Mouse (Mus musculus) embryonic facial prominence, embryonic 13.5 days (tissue): ENCODE results near the gene Krt71. TPM values are rescaled to one million over a fixed set of nuclear protein-coding genes. Genes with fewer than 3 reads are reported as not detected.

Experiments
- ATAC-seq: fragments of 200-750 bp; cut with Nextera tagmentation; 2 replicates; pipeline ENCODE4 v1.8.0; 2017; ENCODE audit warnings: low read depth; ENCODE audit not compliant: insufficient number of reproducible peaks, insufficient read depth, low FRiP score, low TSS enrichment
- H3K27ac ChIP-seq: fragments of 300-500 bp; sonication (generic); 2 replicates; pipeline ENCODE4 v1.5.1; 2015; ENCODE audit warnings: moderate library complexity, mild to moderate bottlenecking, inconsistent platforms
- H3K27me3 ChIP-seq: fragments of 300-500 bp; sonication (generic); 2 replicates; pipeline ENCODE4 v1.6.1; 2015; ENCODE audit warnings: mild to moderate bottlenecking, inconsistent platforms
- H3K36me3 ChIP-seq: fragments of 300-500 bp; sonication (generic); 2 replicates; pipeline ENCODE4 v1.6.1; 2015; ENCODE audit warnings: mild to moderate bottlenecking, inconsistent platforms
- H3K4me1 ChIP-seq: fragments of 300-500 bp; sonication (generic); 2 replicates; pipeline ENCODE4 v1.6.1; 2015; ENCODE audit warnings: inconsistent platforms
- H3K4me2 ChIP-seq: fragments of 300-500 bp; sonication (generic); 2 replicates; pipeline ENCODE4 v1.6.1; 2015; ENCODE audit warnings: moderate library complexity, mild to moderate bottlenecking, inconsistent platforms
- H3K4me3 ChIP-seq: fragments of 300-500 bp; sonication (generic); 2 replicates; pipeline ENCODE4 v1.5.1; 2015; ENCODE audit warnings: mild to moderate bottlenecking, inconsistent platforms
- H3K9ac ChIP-seq: fragments of 300-500 bp; sonication (generic); 2 replicates; pipeline ENCODE4 v1.6.1; 2015; ENCODE audit warnings: mild to moderate bottlenecking, inconsistent platforms
- H3K9me3 ChIP-seq: fragments of 300-500 bp; sonication (generic); 2 replicates; pipeline ENCODE4 v1.6.1; 2016; ENCODE audit warnings: inconsistent platforms
- WGBS: fragments of 180-500 bp; shearing (Covaris S2); methylation state at CpG from one replicate; pipeline ENCODE4 v1.1.7; 2015; ENCODE audit warnings: mixed read lengths; 5-methylcytosine and 5-hydroxymethylcytosine counted together
- polyA plus RNA-seq: library from polyadenylated mRNA; unstranded; fragments of >200 nt; fragmentation: Nextera tagmentation; extraction: Ambion mirVana; gene quantifications from 2 replicates; pipeline ENCODE4 v1.2.1, GENCODE M21; 2015

Gene Krt71
- polyA plus RNA-seq = 0.34 TPM in 1 of 2 replicates, not detected in the other

DNA sequence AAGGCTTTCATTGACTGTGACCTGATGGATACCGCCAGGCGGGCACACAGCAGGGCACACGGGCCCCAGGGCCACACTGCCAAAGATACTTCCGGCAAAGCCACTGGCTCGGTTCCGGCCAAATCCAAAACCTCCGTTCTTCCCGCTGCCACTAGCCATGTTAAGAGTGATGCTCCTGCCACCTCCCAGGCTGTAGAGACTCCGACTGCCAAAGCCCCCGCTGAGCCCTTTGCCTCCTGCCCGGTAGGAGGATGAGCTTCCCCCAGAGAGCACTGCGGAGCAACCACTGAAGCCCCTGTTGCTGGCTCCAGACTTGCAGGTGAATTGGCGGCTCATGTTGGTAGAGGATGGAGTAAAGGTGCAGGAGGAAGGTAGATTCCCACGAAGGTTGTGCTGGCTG is at the start of gene Krt71:
Gene Krt71 (minus strand): TSS at position 399 of the 400 bp plus-strand sequence.
- Histone ChIP-seq H3K27me3 (peaks cover 5% of the 10 kb centered on the region), H3K9me3 (no peaks in the 10 kb centered on the region), H3K36me3 (no peaks in the 10 kb centered on the region), H3K27ac (no peak within 1 kb of the TSS), H3K4me1 (no peaks in the 10 kb centered on the region), H3K4me2 (no peak within 1 kb of the TSS), H3K4me3 (no peak within 1 kb of the TSS), H3K9ac (no peak within 1 kb of the TSS)
- 53% methylated on average over 14 of the region's 14 CpGs for WGBS
- ATAC-seq = no peak

DNA sequence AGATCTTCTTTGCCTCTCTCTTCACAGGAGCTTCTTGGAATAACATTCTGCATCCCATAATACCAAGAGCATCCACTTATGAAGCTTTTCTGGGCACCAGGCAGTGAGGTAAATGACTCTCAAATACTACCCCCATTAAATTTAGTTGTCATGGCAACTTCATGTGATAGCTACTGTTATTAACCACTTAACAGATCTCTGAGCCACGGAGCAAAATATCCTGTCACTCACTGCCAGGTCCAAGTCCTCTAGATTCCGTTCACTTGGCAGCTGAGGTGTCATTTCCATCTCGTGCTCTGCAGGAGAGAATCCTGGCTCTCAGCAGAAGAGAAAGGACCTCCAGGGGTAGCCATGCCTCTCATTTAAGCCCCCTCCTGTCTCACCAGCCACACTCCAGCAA is 48.0 kb upstream of the Krt71 start:
- Histone ChIP-seq H3K36me3 (no peaks in the 10 kb centered on the region), H3K27me3 (peaks cover 3% of the 10 kb centered on the region), H3K27ac (no peak overlapping the region), H3K4me3 (no peak overlapping the region), H3K4me2 (no peak overlapping the region), H3K4me1 (no peaks in the 10 kb centered on the region), H3K9ac (no peak overlapping the region), H3K9me3 (no peaks in the 10 kb centered on the region)
- no peak for ATAC-seq
- 34% methylated on average over 3 of the region's 3 CpGs for WGBS

DNA sequence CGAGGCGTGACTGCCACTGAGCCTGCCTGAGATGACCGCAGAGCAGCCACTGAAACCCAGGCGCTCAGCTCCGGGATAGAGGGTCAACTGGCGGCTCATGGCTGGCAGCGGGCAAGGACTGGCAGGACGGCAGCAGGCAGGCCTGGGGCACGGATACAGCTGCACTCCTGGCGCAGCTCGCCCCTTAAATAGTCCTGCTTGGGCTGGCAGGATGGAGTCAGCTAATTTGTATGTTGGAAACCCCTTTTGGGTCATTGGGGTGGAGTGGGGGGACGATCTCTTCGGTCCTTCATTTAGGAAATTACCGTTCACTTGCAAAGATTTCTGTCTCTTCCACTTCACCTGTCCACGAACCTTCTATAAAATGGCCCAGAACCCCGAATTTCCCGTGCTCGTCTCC is 43.5 kb upstream of the Krt71 start, which contains the start of gene Krt72:
Gene Krt72 (minus strand): TSS at position 101 of the 400 bp plus-strand sequence.
- H3K4me1 ChIP-seq = no peaks in the 10 kb centered on the region
- ATAC-seq = no peak
- no peak within 1 kb of the TSS for H3K9ac ChIP-seq
- no peaks in the 10 kb centered on the region for H3K36me3 ChIP-seq
- no peak within 1 kb of the TSS for H3K4me3 ChIP-seq
- no peaks in the 10 kb centered on the region for H3K9me3 ChIP-seq
- no peak within 1 kb of the TSS for H3K27ac ChIP-seq
- H3K4me2 ChIP-seq = no peak within 1 kb of the TSS
- 90% methylated on average over 18 of the region's 18 CpGs for WGBS
- H3K27me3 ChIP-seq = no peaks in the 10 kb centered on the region

DNA sequence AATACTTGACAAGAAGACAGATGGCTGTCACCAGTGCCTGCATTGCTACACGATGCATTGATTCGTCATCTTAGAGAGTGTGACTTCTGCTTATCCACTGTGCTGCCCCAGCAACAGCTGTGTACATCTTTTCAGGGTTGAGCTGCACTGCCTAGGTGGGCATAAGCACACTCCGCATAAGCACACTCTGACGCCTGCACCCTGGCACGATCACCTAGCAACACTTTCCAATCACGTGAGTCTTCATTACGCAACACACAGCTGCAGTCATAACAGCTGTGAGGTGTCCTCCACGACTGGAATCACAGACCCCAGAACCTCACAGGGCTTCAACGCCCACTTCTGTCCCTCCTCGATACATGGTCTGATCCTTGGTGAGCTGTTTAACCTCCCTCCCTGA is 30.5 kb upstream of the Krt71 start:
- Histone ChIP-seq H3K36me3 (no peaks in the 10 kb centered on the region), H3K4me3 (no peak overlapping the region), H3K4me2 (no peak overlapping the region), H3K4me1 (peaks cover 5% of the 10 kb centered on the region; the same call in 1 of the 2 replicates), H3K27me3 (no peaks in the 10 kb centered on the region), H3K9me3 (no peaks in the 10 kb centered on the region), H3K27ac (no peak overlapping the region), H3K9ac (no peak overlapping the region)
- 85% methylated on average over 10 of the region's 10 CpGs for WGBS
- ATAC-seq = no peak

DNA sequence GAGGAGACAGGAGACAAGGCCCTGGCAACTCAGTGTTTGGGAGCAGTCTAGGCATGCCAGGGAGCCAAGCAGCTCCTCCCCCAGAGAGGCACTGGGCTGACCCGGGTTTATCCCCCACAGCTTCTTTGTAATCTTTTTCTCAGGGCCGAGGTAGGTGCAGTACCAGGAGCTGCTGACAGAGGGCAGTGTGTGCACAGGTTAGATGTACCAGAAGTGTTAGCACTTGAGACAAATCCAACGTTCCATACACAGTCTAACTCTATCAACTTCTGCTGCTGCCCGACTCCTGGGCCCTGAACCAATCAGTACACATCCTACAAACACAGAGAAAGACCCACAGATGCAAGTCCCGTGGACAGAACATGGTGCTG is 29.8 kb upstream of the Krt71 start:
- H3K4me2 ChIP-seq = no peak overlapping the region
- H3K4me3 ChIP-seq = no peak overlapping the region
- no peaks in the 10 kb centered on the region for H3K9me3 ChIP-seq
- H3K27ac ChIP-seq = peak overlapping the region; percentile 77; the same call in 1 of the 2 replicates
- WGBS = 5% methylated on average over 5 of the region's 5 CpGs
- no peaks in the 10 kb centered on the region for H3K27me3 ChIP-seq
- no peaks in the 10 kb centered on the region for H3K36me3 ChIP-seq
- peak; percentile 76; the same call in 1 of the 2 replicates for ATAC-seq
- peak overlapping the region; percentile 46; the same call in 1 of the 2 replicates for H3K9ac ChIP-seq
- peaks cover 5% of the 10 kb centered on the region; the same call in 1 of the 2 replicates for H3K4me1 ChIP-seq

DNA sequence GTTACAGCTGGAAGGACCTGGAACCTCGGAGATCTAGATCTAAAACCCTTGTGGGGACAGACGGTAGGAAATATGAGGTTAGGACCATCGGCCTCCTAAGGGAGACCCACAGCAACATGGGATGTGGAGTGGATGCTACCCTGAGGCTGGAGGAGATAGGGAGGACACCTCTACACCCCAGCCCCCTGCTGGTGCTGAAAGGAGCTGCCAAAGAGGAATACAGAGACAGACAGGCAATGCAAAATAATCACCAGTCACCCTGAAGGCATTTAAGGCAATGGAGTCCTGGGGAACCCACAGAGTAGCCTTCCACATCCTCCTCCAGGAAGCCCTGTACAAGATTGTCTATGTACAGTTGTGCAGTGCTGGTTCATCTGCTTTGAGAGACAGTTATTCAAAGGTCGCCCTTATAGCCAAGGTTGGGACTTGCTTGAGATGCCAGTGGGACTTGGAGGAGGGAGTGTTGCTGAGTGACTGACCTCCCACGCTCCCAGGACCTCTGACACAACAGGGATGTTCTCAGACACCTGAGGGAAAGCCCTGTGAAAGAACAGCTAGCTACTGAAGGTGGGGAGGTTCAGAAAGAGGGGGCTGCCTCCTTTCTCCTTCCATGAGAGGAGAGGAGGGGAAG is 29.3 kb upstream of the Krt71 start:
- Histone ChIP-seq H3K4me2 (no peak overlapping the region), H3K27ac (peak overlapping the region; percentile 77), H3K4me1 (peaks cover 5% of the 10 kb centered on the region; the same call in 1 of the 2 replicates), H3K9ac (peak overlapping the region; percentile 46; the same call in 1 of the 2 replicates), H3K9me3 (no peaks in the 10 kb centered on the region), H3K36me3 (no peaks in the 10 kb centered on the region), H3K4me3 (no peak overlapping the region), H3K27me3 (no peaks in the 10 kb centered on the region)
- WGBS = 64% methylated on average over 5 of the region's 5 CpGs
- no peak; the same call in 1 of the 2 replicates for ATAC-seq

DNA sequence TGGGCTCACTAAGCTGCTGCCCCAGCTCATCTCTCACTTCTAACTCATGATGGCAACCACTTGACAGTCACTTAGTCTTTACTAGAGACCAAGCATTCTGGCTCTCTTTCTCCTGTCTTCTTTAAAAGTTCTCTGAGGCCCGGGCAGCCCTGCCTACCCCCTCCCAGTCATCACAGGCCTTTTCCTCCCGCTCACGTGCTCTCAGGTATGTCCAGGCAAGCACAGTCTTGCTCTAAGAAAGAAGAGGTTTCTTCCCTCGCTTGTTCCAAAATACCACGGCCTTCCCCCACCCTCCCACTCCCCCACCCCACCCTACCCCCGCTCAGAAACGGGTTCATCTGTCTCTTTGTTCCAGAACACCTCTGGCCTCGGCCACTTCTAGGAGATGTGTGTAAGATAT is 27.3 kb upstream of the Krt71 start:
- Histone ChIP-seq H3K27ac (peak overlapping the region; percentile 77), H3K9me3 (no peaks in the 10 kb centered on the region), H3K4me2 (0 out of 2 replicates have a peak overlapping the region, but pooled peaks have one; percentile 5), H3K27me3 (no peaks in the 10 kb centered on the region), H3K4me1 (peaks cover 5% of the 10 kb centered on the region; the same call in 1 of the 2 replicates), H3K9ac (no peak overlapping the region), H3K36me3 (no peaks in the 10 kb centered on the region), H3K4me3 (no peak overlapping the region)
- ATAC-seq = no peak
- 50% methylated on average over 8 of the region's 8 CpGs for WGBS

DNA sequence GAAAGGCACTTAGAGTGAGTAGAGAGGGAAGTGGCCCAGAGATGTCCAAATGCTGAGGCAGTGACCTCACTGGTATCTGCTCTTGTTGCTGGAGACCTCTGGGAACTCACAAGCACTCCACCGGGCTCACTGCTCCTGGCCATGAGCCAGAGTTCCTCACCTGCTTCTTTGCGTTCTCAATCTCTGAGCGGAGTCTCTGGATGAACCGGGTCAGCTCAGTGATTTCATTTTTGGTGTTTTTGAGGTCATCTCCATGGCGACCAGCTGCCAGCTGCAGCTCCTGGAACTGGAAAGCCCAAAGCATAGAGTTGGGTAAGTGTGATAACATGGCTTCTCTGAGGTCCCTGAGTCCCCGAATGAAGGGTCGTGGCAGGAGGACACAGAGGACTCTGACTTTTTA is 5.1 kb downstream of the Krt71 start:
- Histone ChIP-seq H3K27ac (no peak overlapping the region), H3K9ac (no peak overlapping the region), H3K9me3 (no peaks in the 10 kb centered on the region), H3K4me1 (0 out of 2 replicates have a peak, but pooled peaks cover 6% of the 10 kb centered on the region), H3K4me3 (no peak overlapping the region), H3K4me2 (no peak overlapping the region), H3K27me3 (peaks cover 4% of the 10 kb centered on the region), H3K36me3 (no peaks in the 10 kb centered on the region)
- no peak for ATAC-seq
- 77% methylated on average over 7 of the region's 7 CpGs for whole genome bisulfite sequencing

DNA sequence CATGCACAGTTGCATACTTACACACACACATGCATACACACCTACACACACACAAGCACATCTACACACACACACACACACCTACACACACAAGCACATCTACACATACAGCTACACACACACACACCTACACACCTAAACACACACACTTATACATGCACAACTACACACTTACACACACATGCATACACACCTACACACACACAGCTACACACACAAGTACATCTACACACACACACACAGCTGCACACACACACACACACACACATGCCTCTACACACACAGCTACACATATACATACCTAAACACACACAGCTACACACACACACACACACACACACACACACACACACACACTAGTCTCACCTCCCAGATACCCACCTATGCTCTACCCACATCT is 12.3 kb downstream of the Krt71 start:
- no peak overlapping the region for H3K4me2 ChIP-seq
- H3K27me3 ChIP-seq = peaks cover 3% of the 10 kb centered on the region; the same call in 1 of the 2 replicates
- no peak overlapping the region for H3K27ac ChIP-seq
- no peaks in the 10 kb centered on the region for H3K36me3 ChIP-seq
- no peak overlapping the region for H3K4me3 ChIP-seq
- H3K4me1 ChIP-seq = 0 out of 2 replicates have a peak, but pooled peaks cover 6% of the 10 kb centered on the region
- H3K9ac ChIP-seq = no peak overlapping the region
- H3K9me3 ChIP-seq = no peaks in the 10 kb centered on the region
- no peak for ATAC-seq

DNA sequence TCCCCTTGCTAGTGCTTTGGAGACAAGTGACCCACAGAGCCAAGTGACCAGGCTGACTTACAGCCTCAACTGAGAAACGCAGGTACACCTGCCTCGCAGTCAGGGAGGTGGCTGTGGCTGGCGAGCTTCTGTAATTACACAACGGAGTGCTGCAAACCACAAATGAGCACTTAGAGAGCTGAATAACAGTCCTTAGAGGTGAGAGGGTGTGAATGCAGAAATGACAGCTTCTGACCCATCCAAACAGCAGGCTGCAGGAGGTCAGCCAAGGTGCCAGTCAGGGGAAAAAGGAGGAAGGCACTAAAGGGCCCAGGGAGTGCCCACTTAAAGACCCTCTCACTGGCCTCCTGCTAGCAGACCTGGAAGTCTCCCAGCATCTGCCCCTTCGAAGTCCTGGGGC is 18.2 kb downstream of the Krt71 start:
- no peak overlapping the region for H3K27ac ChIP-seq
- ATAC-seq = no peak
- H3K36me3 ChIP-seq = no peaks in the 10 kb centered on the region
- H3K27me3 ChIP-seq = peaks cover 3% of the 10 kb centered on the region; the same call in 1 of the 2 replicates
- H3K4me1 ChIP-seq = no peaks in the 10 kb centered on the region
- H3K9me3 ChIP-seq = no peaks in the 10 kb centered on the region
- WGBS = 70% methylated on average over 5 of the region's 5 CpGs
- no peak overlapping the region for H3K4me2 ChIP-seq
- H3K4me3 ChIP-seq = no peak overlapping the region
- H3K9ac ChIP-seq = no peak overlapping the region

DNA sequence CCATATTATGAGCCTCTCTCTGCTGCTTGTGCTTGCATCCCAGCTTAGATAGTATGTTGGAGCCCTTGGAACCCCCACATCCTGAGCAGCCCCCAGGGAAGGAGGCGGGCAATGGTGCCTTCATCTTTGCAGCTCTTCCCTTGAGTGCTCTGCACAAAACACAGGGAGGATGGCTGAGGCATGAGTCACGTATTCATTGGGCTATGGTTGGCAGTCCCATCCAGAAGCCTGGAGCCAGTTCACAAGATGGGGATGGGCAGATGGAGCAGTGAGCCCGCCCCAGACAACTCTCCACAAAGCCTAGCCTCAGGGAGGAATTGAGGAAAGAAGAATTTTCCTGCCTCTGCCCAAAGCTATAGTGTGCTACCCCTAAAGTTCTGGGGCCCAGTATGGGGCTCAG is 27.1 kb downstream of the Krt71 start:
- WGBS = 54% methylated on average over 3 of the region's 3 CpGs
- no peak for ATAC-seq

DNA sequence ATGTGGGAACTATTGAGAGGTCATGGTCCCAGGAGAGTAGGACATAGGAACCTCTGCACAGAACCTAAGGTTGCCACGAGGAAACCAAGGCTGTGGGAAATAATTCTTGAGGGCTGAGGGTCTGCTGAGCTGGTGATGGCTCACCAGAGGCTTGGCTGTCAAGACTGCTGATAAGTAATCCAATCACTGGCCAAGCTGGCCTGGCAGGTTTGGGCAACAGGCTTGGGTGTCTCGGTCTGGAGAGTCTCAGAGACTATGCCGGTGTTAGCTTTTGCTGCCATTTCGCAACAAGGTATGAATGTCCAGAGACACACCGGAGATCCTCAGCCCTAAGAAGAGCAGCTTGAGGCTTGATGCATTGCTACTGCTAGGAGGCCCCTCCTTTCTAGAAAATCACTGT is 28.6 kb downstream of the Krt71 start:
- Histone ChIP-seq H3K36me3 (no peaks in the 10 kb centered on the region), H3K9ac (no peak overlapping the region), H3K4me2 (no peak overlapping the region)

More for the DNA sequence above, 27.1 kb downstream of the Krt71 start:
- H3K27me3 ChIP-seq = no peaks in the 10 kb centered on the region
- H3K9ac ChIP-seq = no peak overlapping the region
- no peak overlapping the region for H3K4me2 ChIP-seq
- peak overlapping the region; percentile 5; the same call in 1 of the 2 replicates for H3K27ac ChIP-seq
- H3K4me1 ChIP-seq = peaks cover 12% of the 10 kb centered on the region; the same call in 1 of the 2 replicates
- no peak overlapping the region for H3K4me3 ChIP-seq
- no peaks in the 10 kb centered on the region for H3K9me3 ChIP-seq
- no peaks in the 10 kb centered on the region for H3K36me3 ChIP-seq

More for the DNA sequence above, 28.6 kb downstream of the Krt71 start:
- Histone ChIP-seq H3K4me3 (no peak overlapping the region), H3K4me1 (peaks cover 12% of the 10 kb centered on the region; the same call in 1 of the 2 replicates), H3K27me3 (no peaks in the 10 kb centered on the region), H3K9me3 (no peaks in the 10 kb centered on the region), H3K27ac (peak overlapping the region; percentile 23)
- 78% methylated on average over 5 of the region's 5 CpGs for WGBS
- ATAC-seq = no peak
